Mouse (Mus musculus): ENCODE results near the gene Bard1. TPM values are rescaled to one million over a fixed set of nuclear protein-coding genes. Genes with fewer than 3 reads are reported as not detected.

Bard1 gene
- polyA plus RNA-seq, 1 experiment from 2014 or later, result 2.1 TPM

- H3K4me2 ChIP-seq, result peak overlapping the region; percentile 29; the same call in 1 of the 2 replicates
- no peaks in the 10 kb centered on the region for H3K27me3 ChIP-seq (replicated peaks)
- no peaks in the 10 kb centered on the region for H3K36me3 ChIP-seq
- H3K4me3 ChIP-seq (replicated peaks), result no peak overlapping the region
- no peak for ATAC-seq (ENCODE audit: insufficient read depth, low FRiP score, low read depth)
- H3K9ac ChIP-seq, result no peak overlapping the region
- no peaks in the 10 kb centered on the region for H3K9me3 ChIP-seq
- 25% methylated on average over 3 of the region's 3 CpGs for WGBS
- peaks cover 5% of the 10 kb centered on the region; the same call in 1 of the 2 replicates for H3K4me1 ChIP-seq
- no peak overlapping the region; the same call in 1 of the 2 replicates for H3K27ac ChIP-seq
These were observed 2.9 kb downstream of the Bard1 start for GRCm38 (mm10) chr1:71099945-71100515.

GRCm38 (mm10) chr1:71096031-71096430 lies 6.9 kb downstream of the Bard1 start:
- WGBS, result 95% methylated on average over 1 of the region's 1 CpGs

DNA sequence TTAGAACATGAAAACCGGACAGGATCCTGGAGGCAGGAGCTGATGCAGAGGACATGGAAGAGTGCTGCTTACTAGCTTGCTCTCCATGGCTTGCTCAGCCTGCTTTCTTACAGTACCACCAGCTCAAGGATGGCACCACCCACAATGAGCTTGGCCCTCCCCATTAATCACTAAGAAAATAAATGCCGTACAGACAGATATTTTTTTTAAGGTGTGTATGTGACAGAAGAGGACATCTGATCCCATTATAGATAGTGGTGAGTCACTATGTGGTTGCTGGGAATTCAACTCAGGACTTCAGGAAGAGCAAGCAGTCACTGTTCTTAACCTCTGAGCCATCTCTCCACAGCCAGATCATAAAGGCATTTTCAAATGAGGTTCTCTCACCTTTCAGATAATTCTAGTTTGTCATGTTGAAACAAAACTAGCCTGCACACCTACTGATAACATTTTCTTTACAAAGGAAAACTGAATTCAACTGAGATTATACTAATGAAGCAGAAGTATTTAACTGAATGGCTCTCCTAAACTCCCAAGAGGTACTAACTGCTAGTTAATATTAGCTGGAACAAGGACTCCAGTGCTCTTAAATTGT lies 7.6 kb downstream of the Bard1 start:
- 90% methylated on average over 2 of the region's 2 CpGs for WGBS
- Histone ChIP-seq H3K27me3 (replicated peaks) (no peaks in the 10 kb centered on the region), H3K4me2 (no peak overlapping the region), H3K27ac (no peak overlapping the region), H3K9ac (no peak overlapping the region), H3K4me1 (0 out of 2 replicates have a peak, but pooled peaks cover 5% of the 10 kb centered on the region), H3K36me3 (no peaks in the 10 kb centered on the region), H3K9me3 (no peaks in the 10 kb centered on the region), H3K4me3 (replicated peaks) (no peak overlapping the region)
- ATAC-seq (ENCODE audit: insufficient read depth, low FRiP score, low read depth), result no peak

More at GRCm38 (mm10) chr1:71096031-71096430, 6.9 kb downstream of the Bard1 start:
- H3K27ac ChIP-seq, result no peak overlapping the region
- H3K4me1 ChIP-seq, result 0 out of 2 replicates have a peak, but pooled peaks cover 5% of the 10 kb centered on the region
- no peaks in the 10 kb centered on the region for H3K36me3 ChIP-seq
- no peaks in the 10 kb centered on the region for H3K27me3 ChIP-seq (replicated peaks)
- H3K9ac ChIP-seq, result no peak overlapping the region
- no peaks in the 10 kb centered on the region for H3K9me3 ChIP-seq
- ATAC-seq (ENCODE audit: insufficient read depth, low FRiP score, low read depth), result no peak
- no peak overlapping the region for H3K4me3 ChIP-seq (replicated peaks)
- H3K4me2 ChIP-seq, result no peak overlapping the region

GRCm38 (mm10) chr1:71075651-71076050 lies 27.3 kb downstream of the Bard1 start:
- H3K27me3 ChIP-seq (replicated peaks), result no peaks in the 10 kb centered on the region
- H3K4me2 ChIP-seq, result no peak overlapping the region
- 61% methylated on average over 3 of the region's 3 CpGs for WGBS
- H3K9me3 ChIP-seq, result no peaks in the 10 kb centered on the region
- no peaks in the 10 kb centered on the region for H3K4me1 ChIP-seq
- H3K27ac ChIP-seq, result no peak overlapping the region
- no peak overlapping the region for H3K9ac ChIP-seq
- H3K4me3 ChIP-seq (replicated peaks), result no peak overlapping the region
- no peaks in the 10 kb centered on the region for H3K36me3 ChIP-seq
- no peak for ATAC-seq (ENCODE audit: insufficient read depth, low FRiP score, low read depth)

- Histone ChIP-seq H3K4me3 (replicated peaks) (no peak overlapping the region), H3K4me1 (no peaks in the 10 kb centered on the region), H3K4me2 (no peak overlapping the region), H3K9ac (no peak overlapping the region), H3K9me3 (no peaks in the 10 kb centered on the region), H3K27ac (no peak overlapping the region), H3K27me3 (replicated peaks) (no peaks in the 10 kb centered on the region), H3K36me3 (no peaks in the 10 kb centered on the region)
- no peak; the same call in 1 of the 2 replicates for ATAC-seq (ENCODE audit: insufficient read depth, low FRiP score, low read depth)
These were observed 32.2 kb downstream of the Bard1 start for GRCm38 (mm10) chr1:71070771-71071170.

DNA sequence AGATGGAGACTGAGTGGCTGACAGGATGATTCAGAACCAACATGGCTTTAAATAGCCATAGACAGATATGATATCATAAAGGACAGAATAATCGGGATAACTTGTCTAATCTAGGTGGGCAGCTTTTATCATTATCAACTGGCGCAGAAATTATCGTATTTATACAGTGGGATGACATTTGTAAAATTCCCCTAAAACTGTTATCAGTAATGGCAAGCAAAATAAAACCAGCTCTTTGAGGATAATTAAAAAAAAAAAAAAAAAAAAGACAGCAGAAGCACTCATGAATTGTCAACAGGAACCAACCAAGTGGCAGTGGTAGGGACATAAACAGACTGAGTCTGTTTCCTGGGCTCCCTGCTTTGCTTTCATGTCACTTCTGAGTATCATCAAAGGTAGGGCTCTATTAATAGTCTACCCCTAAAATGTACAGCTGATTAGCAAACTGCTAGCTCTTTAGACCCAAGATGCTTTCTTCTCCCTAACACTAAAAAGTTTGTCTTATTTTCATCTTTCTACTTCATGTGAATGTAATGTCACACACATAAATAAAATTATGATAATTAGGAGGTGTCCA lies 34.1 kb downstream of the Bard1 start:
- Histone ChIP-seq H3K9me3 (no peaks in the 10 kb centered on the region), H3K4me3 (replicated peaks) (no peak overlapping the region), H3K4me2 (no peak overlapping the region), H3K27ac (no peak overlapping the region), H3K9ac (no peak overlapping the region), H3K36me3 (no peaks in the 10 kb centered on the region), H3K27me3 (replicated peaks) (no peaks in the 10 kb centered on the region), H3K4me1 (no peaks in the 10 kb centered on the region)
- 89% methylated on average over 3 of the region's 3 CpGs for WGBS
- ATAC-seq (ENCODE audit: insufficient read depth, low FRiP score, low read depth), result no peak

- Histone ChIP-seq H3K4me2 (no peak overlapping the region), H3K4me3 (replicated peaks) (no peak overlapping the region), H3K9ac (no peak overlapping the region), H3K27ac (no peak overlapping the region), H3K27me3 (replicated peaks) (no peaks in the 10 kb centered on the region), H3K36me3 (no peaks in the 10 kb centered on the region), H3K9me3 (no peaks in the 10 kb centered on the region), H3K4me1 (no peaks in the 10 kb centered on the region)
- ATAC-seq (ENCODE audit: insufficient read depth, low FRiP score, low read depth), result no peak
- 95% methylated on average over 16 of the region's 16 CpGs for WGBS
These were observed 39.0 kb downstream of the Bard1 start for GRCm38 (mm10) chr1:71063885-71064492.

GRCm38 (mm10) chr1:71056143-71056542 lies 46.8 kb downstream of the Bard1 start:
- Histone ChIP-seq H3K27ac (no peak overlapping the region), H3K4me1 (no peaks in the 10 kb centered on the region), H3K27me3 (replicated peaks) (no peaks in the 10 kb centered on the region), H3K9ac (no peak overlapping the region), H3K4me3 (replicated peaks) (no peak overlapping the region), H3K9me3 (no peaks in the 10 kb centered on the region), H3K36me3 (no peaks in the 10 kb centered on the region), H3K4me2 (no peak overlapping the region)
- no peak for ATAC-seq (ENCODE audit: insufficient read depth, low FRiP score, low read depth)
- WGBS, result 53% methylated on average over 4 of the region's 4 CpGs

GRCm38 (mm10) chr1:71055454-71055853 lies 47.5 kb downstream of the Bard1 start:
- WGBS, result 76% methylated on average over 1 of the region's 1 CpGs
- no peak for ATAC-seq (ENCODE audit: insufficient read depth, low FRiP score, low read depth)
- no peaks in the 10 kb centered on the region for H3K9me3 ChIP-seq

GRCm38 (mm10) chr1:71052756-71053155 lies 50.2 kb downstream of the Bard1 start:
- no peak for ATAC-seq (ENCODE audit: insufficient read depth, low FRiP score, low read depth)
- no peak overlapping the region for H3K9ac ChIP-seq
- H3K4me2 ChIP-seq, result no peak overlapping the region
- no peak overlapping the region for H3K4me3 ChIP-seq (replicated peaks)
- 83% methylated on average over 2 of the region's 2 CpGs for WGBS
- no peak overlapping the region for H3K27ac ChIP-seq
- no peaks in the 10 kb centered on the region for H3K4me1 ChIP-seq
- no peaks in the 10 kb centered on the region for H3K36me3 ChIP-seq
- H3K9me3 ChIP-seq, result no peaks in the 10 kb centered on the region
- no peaks in the 10 kb centered on the region for H3K27me3 ChIP-seq (replicated peaks)

More at GRCm38 (mm10) chr1:71055454-71055853, 47.5 kb downstream of the Bard1 start:
- Histone ChIP-seq H3K27ac (no peak overlapping the region), H3K4me3 (replicated peaks) (no peak overlapping the region), H3K36me3 (no peaks in the 10 kb centered on the region), H3K4me2 (no peak overlapping the region), H3K9ac (no peak overlapping the region), H3K27me3 (replicated peaks) (no peaks in the 10 kb centered on the region), H3K4me1 (no peaks in the 10 kb centered on the region)

DNA sequence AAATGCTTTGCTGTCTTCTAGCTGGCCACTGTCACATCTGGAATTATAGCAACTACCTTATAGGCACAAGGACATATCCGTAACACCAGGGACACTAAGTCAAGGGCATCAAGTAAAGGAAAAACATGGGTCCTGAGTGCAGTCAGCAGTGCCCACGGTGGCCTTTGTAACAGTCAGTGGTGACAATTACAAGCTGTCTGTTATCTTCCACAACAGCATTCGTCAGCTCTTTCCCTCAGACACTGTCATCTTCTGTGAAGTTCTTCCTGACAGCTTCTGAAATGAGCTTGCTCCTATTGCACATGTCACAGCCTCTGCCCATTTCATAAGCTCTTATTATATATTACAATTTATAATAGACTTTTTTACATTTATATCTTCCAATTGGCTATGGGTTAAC lies 50.7 kb downstream of the Bard1 start:
- Histone ChIP-seq H3K27ac (no peak overlapping the region), H3K4me1 (no peaks in the 10 kb centered on the region), H3K9me3 (no peaks in the 10 kb centered on the region), H3K27me3 (replicated peaks) (no peaks in the 10 kb centered on the region), H3K9ac (no peak overlapping the region), H3K36me3 (no peaks in the 10 kb centered on the region), H3K4me3 (replicated peaks) (no peak overlapping the region), H3K4me2 (no peak overlapping the region)
- no peak for ATAC-seq (ENCODE audit: insufficient read depth, low FRiP score, low read depth)
- 91% methylated on average over 3 of the region's 3 CpGs for WGBS

DNA sequence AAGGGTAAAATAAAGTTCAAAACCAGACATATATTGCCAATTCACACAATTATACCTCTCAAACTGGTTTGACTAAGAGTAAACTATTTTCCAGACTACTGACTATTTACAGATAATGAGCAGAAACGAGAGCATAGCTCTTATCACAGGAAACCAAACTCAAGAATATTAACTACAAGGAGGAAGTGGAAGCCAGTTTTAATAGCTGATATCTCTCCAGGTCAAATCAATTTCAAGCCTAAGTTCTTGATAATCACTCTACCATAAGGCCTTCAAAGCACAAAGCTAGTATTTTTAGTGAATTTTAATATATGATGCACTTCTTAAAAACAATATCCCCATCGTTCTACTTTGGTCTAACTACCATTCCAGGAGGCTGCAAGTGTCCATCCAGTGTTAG lies 57.8 kb downstream of the Bard1 start:
- Histone ChIP-seq H3K9ac (no peak overlapping the region), H3K9me3 (no peaks in the 10 kb centered on the region), H3K4me3 (replicated peaks) (no peak overlapping the region), H3K36me3 (no peaks in the 10 kb centered on the region), H3K27ac (no peak overlapping the region), H3K4me2 (no peak overlapping the region), H3K27me3 (replicated peaks) (no peaks in the 10 kb centered on the region), H3K4me1 (no peaks in the 10 kb centered on the region)
- no peak for ATAC-seq (ENCODE audit: insufficient read depth, low FRiP score, low read depth)
- 68% methylated on average over 2 of the region's 2 CpGs for WGBS
